Mouse (Mus musculus): ENCODE measurements around the gene Spin1.

DNA sequence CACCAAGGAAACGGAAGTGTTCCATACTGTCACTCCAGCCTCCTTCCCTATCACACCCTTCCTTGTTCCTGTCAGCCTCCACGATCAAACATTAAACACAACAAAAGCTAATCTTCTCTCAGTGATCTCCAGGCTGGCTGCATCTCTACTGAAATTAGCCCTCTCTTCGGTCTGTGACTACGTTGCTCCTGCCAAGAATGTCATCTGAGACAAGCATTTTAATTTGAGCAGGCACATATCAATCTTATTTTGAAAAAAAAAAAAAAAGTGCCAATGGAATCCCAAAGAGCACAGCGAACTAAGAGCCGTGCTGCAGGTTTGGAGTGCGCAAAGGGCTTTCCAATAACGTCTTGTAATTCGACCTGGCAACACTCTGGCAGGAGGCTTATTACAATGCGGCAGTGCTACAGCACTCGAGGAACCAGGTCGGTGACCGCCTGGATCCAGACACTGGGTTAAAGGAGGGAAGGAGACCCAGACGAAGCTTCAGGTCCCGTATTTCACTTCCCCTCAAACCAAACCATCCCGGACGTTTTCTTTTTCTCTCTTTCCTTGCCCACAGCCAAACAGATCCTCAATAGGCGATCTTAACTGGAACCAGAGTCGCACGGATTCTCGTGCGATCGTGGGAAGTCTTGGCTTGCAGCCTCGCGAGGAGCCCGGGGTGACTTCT, 984 bp upstream of the Spin1 start:
- TF ChIP-seq POLR2A (IDR thresholded peaks at IDR 0.05; ENCODE audit: borderline replicate concordance, low read depth, low read length), result no peak
- TF ChIP-seq CTCF (IDR thresholded peaks at IDR 0.05; ENCODE audit: low read depth, low read length), result no peak
